Mouse (Mus musculus): ENCODE measurements around the gene Arhgef1. TPM values are rescaled to one million over a fixed set of nuclear protein-coding genes. Genes with fewer than 3 reads are reported as not detected.

The Arhgef1 gene
- polyA plus RNA-seq, 1 experiment from 2014 or later, result 78.5 TPM

- under 1% methylated on average over 45 of the region's 45 CpGs for WGBS
These were observed 69.5 kb downstream of the Arhgef1 start, which contains the start of gene Rabac1 for GRCm38 (mm10) chr7:24971972-24972893. Gene Rabac1 (minus strand): TSS chr7:24972754.

GRCm38 (mm10) chr7:24973208-24973607 is 70.5 kb downstream of the Arhgef1 start:
- no peak overlapping the region for H3K9ac ChIP-seq (replicated peaks)

More at GRCm38 (mm10) chr7:24971972-24972893, 69.5 kb downstream of the Arhgef1 start, which contains the start of gene Rabac1:
- Histone ChIP-seq H3K9me3 (replicated peaks) (no peaks in the 10 kb centered on the region), H3K27me3 (replicated peaks) (no peaks in the 10 kb centered on the region), H3K4me1 (peaks cover 14% of the 10 kb centered on the region), H3K27ac (replicated peaks) (peak within 1 kb of the TSS; percentile 86), H3K9ac (replicated peaks) (peak within 1 kb of the TSS; percentile 90), H3K4me2 (peak within 1 kb of the TSS; percentile 75), H3K36me3 (peaks cover 3% of the 10 kb centered on the region), H3K4me3 (replicated peaks) (peak within 1 kb of the TSS; percentile 79)
- ATAC-seq (ENCODE audit: low FRiP score), result peak; percentile 92

GRCm38 (mm10) chr7:24973902-24974301 is 71.2 kb downstream of the Arhgef1 start:
- Histone ChIP-seq H3K4me2 (no peak overlapping the region), H3K4me3 (replicated peaks) (no peak overlapping the region), H3K27ac (replicated peaks) (no peak overlapping the region), H3K9ac (replicated peaks) (no peak overlapping the region), H3K36me3 (peaks cover 20% of the 10 kb centered on the region), H3K4me1 (peaks cover 14% of the 10 kb centered on the region), H3K27me3 (replicated peaks) (no peaks in the 10 kb centered on the region), H3K9me3 (replicated peaks) (no peaks in the 10 kb centered on the region)
- ATAC-seq (ENCODE audit: low FRiP score), result no peak
- WGBS, result 74% methylated on average over 5 of the region's 5 CpGs

More at GRCm38 (mm10) chr7:24973208-24973607, 70.5 kb downstream of the Arhgef1 start:
- Histone ChIP-seq H3K9me3 (replicated peaks) (no peaks in the 10 kb centered on the region), H3K27ac (replicated peaks) (no peak overlapping the region), H3K4me3 (replicated peaks) (no peak overlapping the region), H3K36me3 (peaks cover 13% of the 10 kb centered on the region), H3K27me3 (replicated peaks) (no peaks in the 10 kb centered on the region), H3K4me2 (no peak overlapping the region), H3K4me1 (peaks cover 14% of the 10 kb centered on the region)
- 83% methylated on average over 4 of the region's 4 CpGs for WGBS
- ATAC-seq (ENCODE audit: low FRiP score), result no peak

GRCm38 (mm10) chr7:24974893-24975595 is 72.3 kb downstream of the Arhgef1 start:
- H3K4me3 ChIP-seq (replicated peaks), result no peak overlapping the region
- H3K9ac ChIP-seq (replicated peaks), result no peak overlapping the region; the same call in 1 of the 2 replicates
- no peak overlapping the region for H3K4me2 ChIP-seq
- H3K36me3 ChIP-seq, result peaks cover 28% of the 10 kb centered on the region
- H3K27me3 ChIP-seq (replicated peaks), result no peaks in the 10 kb centered on the region
- no peak overlapping the region for H3K27ac ChIP-seq (replicated peaks)
- no peaks in the 10 kb centered on the region for H3K9me3 ChIP-seq (replicated peaks)
- peaks cover 14% of the 10 kb centered on the region for H3K4me1 ChIP-seq
- WGBS, result 29% methylated on average over 9 of the region's 9 CpGs
- ATAC-seq (ENCODE audit: low FRiP score), result no peak

Small RNA genes lying within 50 kb of the gene (microRNA-seq; reads per million reads assigned to microRNA genes)
- 0.52 reads per million for gene Mir7046

Other genes with a start within 250 kb of the Arhgef1 start
- gene Tex101, start 226.2 kb upstream of the Arhgef1 start, polyA plus RNA-seq (2015; fragmentation: Nextera tagmentation; extraction: Ambion mirVana), result not detected in 2 replicates
- not detected in 2 replicates for gene BC049730, start 193.7 kb upstream of the Arhgef1 start, polyA plus RNA-seq (2015; fragmentation: Nextera tagmentation; extraction: Ambion mirVana)
- gene Gm4763, start 176.0 kb upstream of the Arhgef1 start, polyA plus RNA-seq (2015; fragmentation: Nextera tagmentation; extraction: Ambion mirVana), result not detected in 2 replicates
- 0.19 and 0.20 TPM in 2 replicates for gene Cd177, start 142.6 kb upstream of the Arhgef1 start, polyA plus RNA-seq (2015; fragmentation: Nextera tagmentation; extraction: Ambion mirVana)
- 0.29 and 0.74 TPM in 2 replicates for gene Ceacam10, start 125.7 kb upstream of the Arhgef1 start, polyA plus RNA-seq (2015; fragmentation: Nextera tagmentation; extraction: Ambion mirVana)
- gene Gm9844, start 40.7 kb upstream of the Arhgef1 start, polyA plus RNA-seq (2015; fragmentation: Nextera tagmentation; extraction: Ambion mirVana), result 27.5 and 33.4 TPM in 2 replicates
- gene Lypd4, start 33.0 kb upstream of the Arhgef1 start, polyA plus RNA-seq (2015; fragmentation: Nextera tagmentation; extraction: Ambion mirVana), result 0.18 TPM in 1 of 2 replicates, not detected in the other
- gene Dmrtc2, start 32.9 kb upstream of the Arhgef1 start, polyA plus RNA-seq (2015; fragmentation: Nextera tagmentation; extraction: Ambion mirVana), result 0.26 and 0.36 TPM in 2 replicates
- 1,165 and 1,469 TPM in 2 replicates for gene Rps19, start 18.5 kb upstream of the Arhgef1 start, polyA plus RNA-seq (2015; fragmentation: Nextera tagmentation; extraction: Ambion mirVana)
- 0.35 and 0.45 TPM in 2 replicates for gene Cd79a, start 5.5 kb upstream of the Arhgef1 start, polyA plus RNA-seq (2015; fragmentation: Nextera tagmentation; extraction: Ambion mirVana)
- 0.98 and 2.0 TPM in 2 replicates for gene Gm4881, start 41.6 kb downstream of the Arhgef1 start, polyA plus RNA-seq (2015; fragmentation: Nextera tagmentation; extraction: Ambion mirVana)
- gene Rabac1, start 69.8 kb downstream of the Arhgef1 start, polyA plus RNA-seq (2015; fragmentation: Nextera tagmentation; extraction: Ambion mirVana), result 297 and 336 TPM in 2 replicates
- 538 and 586 TPM in 2 replicates for gene Atp1a3, start 103.0 kb downstream of the Arhgef1 start, polyA plus RNA-seq (2015; fragmentation: Nextera tagmentation; extraction: Ambion mirVana)
- gene Grik5, start 169.4 kb downstream of the Arhgef1 start, polyA plus RNA-seq (2015; fragmentation: Nextera tagmentation; extraction: Ambion mirVana), result 14.9 and 17.8 TPM in 2 replicates
- gene Zfp574, start 169.7 kb downstream of the Arhgef1 start, polyA plus RNA-seq (2015; fragmentation: Nextera tagmentation; extraction: Ambion mirVana), result 31.6 TPM in 2 replicates

Measured in neural tube, embryonic 15.5 days (tissue).